Mouse (Mus musculus) G1E (cell line): ENCODE data around the gene S100a6. TPM values are rescaled to one million over a fixed set of nuclear protein-coding genes. Genes with fewer than 3 reads are reported as not detected.

Source experiments
- ATAC-seq: 2 replicates; pipeline ENCODE4 v1.8.0; 2016; ENCODE audit warnings: mild to moderate bottlenecking; ENCODE audit not compliant: insufficient number of reproducible peaks, poor library complexity, low FRiP score, severe bottlenecking; ENCODE audit errors: extremely low read depth
- DNase-seq: peaks from one replicate; pipeline ENCODE4 v3.0.0; 2012; ENCODE audit warnings: low spot score
- H3K27me3 ChIP-seq: 2 replicates; pipeline ENCODE4 v1.6.1; 2012; ENCODE audit warnings: mild to moderate bottlenecking, low read length, inconsistent platforms; ENCODE audit not compliant: insufficient read depth
- H3K36me3 ChIP-seq: replicated peaks from 2 replicates; pipeline ENCODE3; 2012; ENCODE audit warnings: mild to moderate bottlenecking, inconsistent platforms
- H3K4me1 ChIP-seq: 2 replicates; pipeline ENCODE4 v1.6.1; 2012; ENCODE audit warnings: low read depth, low read length, inconsistent platforms, mixed read lengths; ENCODE audit not compliant: insufficient read depth
- H3K4me3 ChIP-seq: 2 replicates; pipeline ENCODE4 v1.5.1; 2012; ENCODE audit warnings: low read depth, mild to moderate bottlenecking, inconsistent platforms, low read length, moderate library complexity, mixed read lengths
- H3K9me3 ChIP-seq: replicated peaks from 2 replicates; pipeline ENCODE4 v1.6.1; 2012; ENCODE audit warnings: inconsistent platforms
- CTCF ChIP-seq: IDR thresholded peaks from 2 replicates; pipeline ENCODE4 v1.5.1; 2012; ENCODE audit warnings: low read depth, low read length, inconsistent platforms, mixed read lengths
- GATA1 ChIP-seq: IDR thresholded peaks from 2 replicates; pipeline ENCODE4 v1.6.1; 2012; ENCODE audit warnings: borderline replicate concordance, low read length, inconsistent platforms, mixed read lengths
- GATA2 ChIP-seq: IDR thresholded peaks from 2 replicates; pipeline ENCODE4 v1.6.1; 2012; ENCODE audit warnings: low read depth, low read length, inconsistent platforms, borderline replicate concordance
- POLR2AphosphoS5 ChIP-seq: IDR thresholded peaks from 2 replicates; pipeline ENCODE4 v1.6.1; 2012; ENCODE audit warnings: low read depth, low read length, inconsistent platforms; ENCODE audit not compliant: insufficient replicate concordance
- TAL1 ChIP-seq: conservative IDR thresholded peaks from 2 replicates; pipeline ENCODE4 v1.6.1; 2012; ENCODE audit warnings: low read depth, low read length, inconsistent platforms, mixed read lengths
- polyA plus RNA-seq: library from polyadenylated mRNA; stranded (reverse); fragments of >175 nt; gene quantifications from 2 replicates; pipeline ENCODE4 v1.2.3, GENCODE M21; 2012
- total RNA-seq, 2 experiments: library from RNA; stranded (forward) in 1 of 2; stranded (reverse) in 1 of 2; fragments of 200-1000 nt in 1 of 2; fragments of >200 nt in 1 of 2; fragmentation: Nextera tagmentation in 1 of 2; gene quantifications; 2 replicates each; pipeline ENCODE4 v1.2.3; 2014 to 2017

Gene S100a6
- total and polyA plus RNA-seq, 3 experiments, result not detected

- H3K4me1 ChIP-seq, result no peaks in the 10 kb centered on the region
- TF ChIP-seq GATA1, result no peak
- no peak for TF ChIP-seq POLR2AphosphoS5
- no peak for TF ChIP-seq TAL1
- TF ChIP-seq CTCF, result no peak
- TF ChIP-seq GATA2, result no peak
- H3K27me3 ChIP-seq, result peaks cover 3% of the 10 kb centered on the region; the same call in 1 of the 2 replicates
- no peak for DNase-seq
- no peaks in the 10 kb centered on the region for H3K9me3 ChIP-seq
- no peak for ATAC-seq
- no peak overlapping the region for H3K4me3 ChIP-seq
- H3K36me3 ChIP-seq, result no peaks in the 10 kb centered on the region
These were observed 16.6 kb downstream of the S100a6 start for GRCm38 (mm10) chr3:90629298-90629697.

- no peaks in the 10 kb centered on the region for H3K9me3 ChIP-seq
- no peak for ATAC-seq
- 0 out of 2 replicates have a peak, but pooled peaks cover 5% of the 10 kb centered on the region for H3K27me3 ChIP-seq
- no peaks in the 10 kb centered on the region for H3K4me1 ChIP-seq
- H3K36me3 ChIP-seq, result no peaks in the 10 kb centered on the region
- no peak overlapping the region for H3K4me3 ChIP-seq
- TF ChIP-seq CTCF, result no peak
- no peak for TF ChIP-seq GATA2
- TF ChIP-seq POLR2AphosphoS5, result no peak
- TF ChIP-seq GATA1, result no peak
- no peak for TF ChIP-seq TAL1
- DNase-seq, result no peak
These were observed 19.3 kb downstream of the S100a6 start for GRCm38 (mm10) chr3:90631984-90632383.

GRCm38 (mm10) chr3:90638511-90639275 lies 26.0 kb downstream of the S100a6 start:
- H3K4me1 ChIP-seq, result no peaks in the 10 kb centered on the region
- no peak overlapping the region for H3K4me3 ChIP-seq
- DNase-seq (no peak), ATAC-seq (no peak)
- TF ChIP-seq POLR2AphosphoS5 (no peak), GATA1 (no peak), TAL1 (no peak), GATA2 (no peak), CTCF (no peak)
- H3K9me3 ChIP-seq, result no peaks in the 10 kb centered on the region
- peaks cover 3% of the 10 kb centered on the region; the same call in 1 of the 2 replicates for H3K27me3 ChIP-seq
- H3K36me3 ChIP-seq, result no peaks in the 10 kb centered on the region

GRCm38 (mm10) chr3:90639511-90640154 lies 27.0 kb downstream of the S100a6 start:
- ATAC-seq, result peak; percentile 28; the same call in 1 of the 2 replicates
- no peaks in the 10 kb centered on the region for H3K36me3 ChIP-seq
- TF ChIP-seq CTCF (peak; percentile 84), GATA1 (no peak)
- no peaks in the 10 kb centered on the region for H3K9me3 ChIP-seq
- H3K4me1 ChIP-seq, result no peaks in the 10 kb centered on the region
- no peak for DNase-seq
- no peak overlapping the region for H3K4me3 ChIP-seq
- H3K27me3 ChIP-seq, result peaks cover 3% of the 10 kb centered on the region; the same call in 1 of the 2 replicates

GRCm38 (mm10) chr3:90640981-90641380 lies 28.3 kb downstream of the S100a6 start:
- TF ChIP-seq POLR2AphosphoS5 (no peak), CTCF (no peak), GATA2 (no peak), GATA1 (no peak), TAL1 (no peak)
- no peaks in the 10 kb centered on the region for H3K36me3 ChIP-seq
- no peak overlapping the region for H3K4me3 ChIP-seq
- peaks cover 3% of the 10 kb centered on the region; the same call in 1 of the 2 replicates for H3K27me3 ChIP-seq
- H3K9me3 ChIP-seq, result no peaks in the 10 kb centered on the region
- DNase-seq, result no peak
- ATAC-seq, result no peak
- H3K4me1 ChIP-seq, result no peaks in the 10 kb centered on the region

GRCm38 (mm10) chr3:90644220-90644619 lies 31.5 kb downstream of the S100a6 start:
- Histone ChIP-seq H3K4me1 (no peaks in the 10 kb centered on the region), H3K27me3 (0 out of 2 replicates have a peak, but pooled peaks cover 2% of the 10 kb centered on the region), H3K36me3 (no peaks in the 10 kb centered on the region), H3K4me3 (no peak overlapping the region), H3K9me3 (no peaks in the 10 kb centered on the region)
- no peak for DNase-seq
- ATAC-seq, result no peak
- 0 out of 2 replicates have a peak, but pooled peaks have one; percentile 23 for TF ChIP-seq CTCF
- TF ChIP-seq GATA2, result no peak
- no peak for TF ChIP-seq TAL1
- no peak for TF ChIP-seq POLR2AphosphoS5
- no peak for TF ChIP-seq GATA1
